Mouse (Mus musculus) gastrocnemius, postnatal 4 days (tissue): ENCODE data around the gene Nrp1. TPM values are rescaled to one million over a fixed set of nuclear protein-coding genes. Genes with fewer than 3 reads are reported as not detected.

Source experiments
- DNase-seq, 2 experiments: peaks; one replicate each; pipeline ENCODE4 v3.0.0; 2021 to 2022; ENCODE audit warnings: low spot score in 2 of 2, mixed read lengths in 2 of 2
- total RNA-seq, 2 experiments: library from RNA; stranded (reverse); gene quantifications; 2 replicates each; pipeline ENCODE4 v1.2.3; 2021

The Nrp1 gene
- total RNA-seq, 2 experiments from 2014 or later: 85.3 to 87.5 TPM

DNA sequence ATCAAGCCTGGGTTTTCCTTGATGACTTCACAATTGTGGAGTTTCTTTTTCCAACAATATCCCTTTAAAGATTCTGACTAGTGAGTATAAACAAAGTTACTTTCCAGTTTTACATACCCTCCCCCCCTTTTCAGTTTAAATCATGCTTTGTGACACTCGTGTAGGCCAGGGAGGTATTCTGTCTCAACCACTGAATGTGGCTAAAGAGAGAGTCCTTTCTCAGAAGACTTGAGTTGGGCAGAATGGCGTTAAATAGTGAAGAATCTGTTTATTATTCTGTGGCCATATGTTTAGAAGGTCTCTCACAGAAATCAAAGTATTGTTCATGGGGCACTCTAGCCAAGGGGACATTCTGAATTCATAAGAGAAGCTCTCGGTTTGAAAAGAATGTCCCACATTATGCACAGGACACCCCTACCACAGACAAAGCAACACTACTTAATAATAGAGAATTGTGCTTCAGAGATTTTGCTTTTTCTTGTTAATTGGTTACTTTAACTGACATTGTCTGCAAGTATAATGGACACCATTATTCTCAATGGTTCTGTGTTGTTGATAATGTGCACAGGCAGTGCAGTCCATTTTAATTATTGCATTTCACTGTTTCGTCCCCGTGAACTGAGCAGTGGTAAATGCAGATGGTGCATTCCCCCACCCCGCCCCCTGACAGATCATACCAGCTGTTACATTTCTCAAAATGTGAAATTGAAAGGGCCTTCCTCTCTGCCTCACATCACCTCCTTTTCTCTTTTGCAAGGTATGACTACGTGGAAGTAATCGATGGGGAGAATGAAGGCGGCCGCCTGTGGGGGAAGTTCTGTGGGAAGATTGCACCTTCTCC lies 59.8 kb downstream of the Nrp1 start:
- no peak for DNase-seq

DNA sequence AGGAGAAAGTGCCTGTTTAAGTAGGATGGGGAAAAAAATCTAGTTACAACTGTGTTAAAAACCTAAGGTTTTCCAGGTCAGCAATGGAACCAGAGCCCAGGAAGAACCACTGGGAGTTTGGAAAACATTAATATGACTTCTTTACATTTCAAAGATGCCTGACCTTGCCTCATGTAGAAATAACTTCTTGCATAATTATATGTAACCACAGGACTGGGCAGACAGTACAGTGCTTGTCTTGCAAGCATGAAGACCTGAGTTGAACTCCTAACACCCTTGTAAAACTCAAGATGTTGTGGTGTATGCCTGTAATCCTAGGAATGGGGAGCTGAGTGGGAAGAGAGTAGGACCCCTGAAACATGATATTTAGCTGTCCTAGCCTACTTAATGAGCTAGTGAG lies 61.6 kb downstream of the Nrp1 start:
- DNase-seq: no peak

GRCm38 (mm10) chr8:128420402-128420801 lies 62.0 kb downstream of the Nrp1 start:
- no peak for DNase-seq

DNA sequence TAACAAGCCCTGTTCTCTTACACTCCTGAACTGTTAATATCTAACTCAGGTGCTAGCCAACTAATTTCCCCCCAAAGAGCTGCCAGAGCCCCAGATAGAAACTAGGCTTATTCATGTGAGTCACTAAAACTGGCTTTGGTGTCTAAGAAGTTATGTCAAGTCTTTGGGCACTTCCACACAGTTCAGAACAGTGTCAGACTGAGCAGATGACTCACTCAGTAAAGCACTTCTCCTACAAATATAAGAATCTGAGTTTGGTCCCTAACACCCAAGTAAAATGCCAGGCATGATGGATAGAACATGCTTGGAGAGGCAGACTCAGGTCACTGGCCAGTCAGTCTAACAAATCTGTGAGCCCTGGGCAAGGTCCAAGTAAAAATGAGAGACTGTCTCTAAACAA lies 65.4 kb downstream of the Nrp1 start:
- DNase-seq: no peak

- DNase-seq: no peak
Measured at GRCm38 (mm10) chr8:128424626-128425333, 66.4 kb downstream of the Nrp1 start.

DNA sequence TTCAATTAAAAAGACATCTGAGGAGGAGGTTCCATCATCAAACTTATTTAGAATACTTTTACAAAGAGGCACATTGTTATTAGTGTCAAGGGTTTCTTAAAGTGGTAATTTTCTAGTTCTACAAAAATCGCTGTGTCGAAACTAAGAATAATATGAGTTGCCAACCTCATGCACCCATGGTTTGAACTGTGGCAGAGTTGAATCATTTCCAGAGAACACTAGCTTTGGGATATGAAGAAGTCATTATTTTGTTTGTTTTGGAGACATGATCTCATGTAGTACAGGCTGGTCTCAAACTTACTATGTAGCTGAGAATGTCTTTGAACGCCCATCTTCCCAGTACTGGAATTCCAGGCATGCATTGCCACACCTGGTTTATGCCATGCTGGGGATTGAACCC lies 68.7 kb downstream of the Nrp1 start:
- DNase-seq: no peak

DNA sequence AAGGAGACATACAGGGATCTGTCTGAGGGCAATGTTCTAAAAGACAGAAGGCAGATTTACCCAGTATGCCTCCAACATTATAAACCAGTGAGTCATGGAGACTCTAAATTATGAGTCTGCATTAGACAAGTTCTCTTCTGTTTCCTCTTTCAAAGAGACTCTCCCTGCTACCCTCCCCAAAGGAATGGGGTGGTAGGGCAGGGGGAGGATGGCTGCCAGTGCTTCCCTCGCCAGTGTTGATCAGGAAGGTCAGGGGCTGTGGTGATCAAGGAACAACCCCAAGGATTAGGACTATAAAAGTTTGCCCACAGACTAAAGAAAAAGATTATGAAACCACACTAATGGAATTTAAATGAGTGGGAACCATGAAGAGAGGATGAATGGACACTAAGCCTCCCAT lies 70.6 kb downstream of the Nrp1 start:
- DNase-seq: no peak

DNA sequence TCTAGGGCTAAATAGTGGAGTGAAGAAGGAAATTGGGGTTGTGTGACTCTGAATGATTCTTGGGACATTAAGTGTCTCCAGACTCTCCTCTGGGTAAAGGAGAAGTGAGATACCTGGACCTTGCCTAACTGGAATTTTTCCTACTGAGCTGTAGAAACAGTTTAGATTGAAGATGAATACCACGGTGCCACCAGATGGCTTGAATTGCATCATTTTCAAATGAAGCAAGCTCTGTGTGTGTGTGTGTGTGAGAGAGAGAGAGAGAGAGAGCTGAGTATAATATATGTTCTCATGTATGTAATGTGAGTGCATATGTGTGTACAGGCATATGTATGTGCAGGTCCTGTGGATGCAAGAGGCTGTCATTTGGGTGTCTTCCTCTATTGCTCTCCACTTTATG lies 72.7 kb downstream of the Nrp1 start:
- no peak for DNase-seq

GRCm38 (mm10) chr8:128435749-128436148 lies 77.3 kb downstream of the Nrp1 start:
- no peak for DNase-seq

DNA sequence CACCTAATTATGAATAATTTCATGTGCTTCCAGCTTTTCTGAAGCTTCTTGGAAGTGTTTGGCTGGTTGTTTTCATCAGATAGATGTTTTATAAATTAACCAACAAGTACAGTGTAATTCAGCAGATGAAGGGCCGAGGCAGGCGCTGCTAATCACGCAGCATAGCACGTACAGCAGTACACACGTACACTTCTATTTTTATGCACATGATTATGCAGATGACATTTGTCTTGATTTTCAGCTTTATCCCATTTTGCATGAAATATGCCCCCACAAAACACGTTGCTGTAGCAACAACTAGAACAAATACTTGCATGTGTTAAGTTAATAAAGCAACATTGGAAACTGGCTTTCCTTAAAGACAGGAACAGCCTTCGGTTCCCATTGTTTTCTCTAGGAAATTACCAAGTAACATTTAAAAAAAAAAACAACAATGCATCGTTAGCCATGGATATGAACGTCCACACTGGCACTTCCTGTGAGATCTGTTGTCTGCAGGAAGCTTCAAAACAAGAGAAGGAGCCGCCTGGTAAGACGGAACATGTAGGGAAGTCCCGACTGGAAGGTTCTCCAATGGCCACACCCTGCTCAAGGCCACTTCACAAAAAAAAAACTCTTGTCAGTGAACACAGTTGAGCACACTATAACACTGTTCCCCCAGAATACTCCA lies 78.9 kb downstream of the Nrp1 start:
- no peak for DNase-seq

- no peak for DNase-seq
Measured at GRCm38 (mm10) chr8:128441407-128441806, 83.0 kb downstream of the Nrp1 start.

GRCm38 (mm10) chr8:128445596-128445995 lies 87.2 kb downstream of the Nrp1 start:
- DNase-seq: no peak

GRCm38 (mm10) chr8:128446636-128447035 lies 88.2 kb downstream of the Nrp1 start:
- no peak for DNase-seq

DNA sequence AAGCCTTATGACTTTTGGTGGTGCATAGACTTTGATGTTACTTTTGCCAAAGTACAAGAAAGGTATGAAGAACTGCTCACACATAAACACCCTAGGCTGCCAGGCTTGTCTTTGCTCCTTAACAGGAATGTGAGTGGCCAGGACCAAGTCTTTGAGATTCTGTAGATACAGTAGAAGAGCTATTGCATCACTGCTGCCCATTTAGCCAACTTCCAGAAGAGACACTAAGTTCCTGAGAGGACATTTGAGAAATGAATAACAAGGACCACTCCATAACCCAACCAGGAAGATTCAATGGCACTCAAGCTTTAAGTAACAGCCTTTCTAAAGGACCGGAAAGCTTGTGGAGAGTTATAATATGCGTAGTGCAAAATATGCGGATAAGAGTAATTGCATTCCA lies 88.9 kb downstream of the Nrp1 start:
- no peak for DNase-seq

DNA sequence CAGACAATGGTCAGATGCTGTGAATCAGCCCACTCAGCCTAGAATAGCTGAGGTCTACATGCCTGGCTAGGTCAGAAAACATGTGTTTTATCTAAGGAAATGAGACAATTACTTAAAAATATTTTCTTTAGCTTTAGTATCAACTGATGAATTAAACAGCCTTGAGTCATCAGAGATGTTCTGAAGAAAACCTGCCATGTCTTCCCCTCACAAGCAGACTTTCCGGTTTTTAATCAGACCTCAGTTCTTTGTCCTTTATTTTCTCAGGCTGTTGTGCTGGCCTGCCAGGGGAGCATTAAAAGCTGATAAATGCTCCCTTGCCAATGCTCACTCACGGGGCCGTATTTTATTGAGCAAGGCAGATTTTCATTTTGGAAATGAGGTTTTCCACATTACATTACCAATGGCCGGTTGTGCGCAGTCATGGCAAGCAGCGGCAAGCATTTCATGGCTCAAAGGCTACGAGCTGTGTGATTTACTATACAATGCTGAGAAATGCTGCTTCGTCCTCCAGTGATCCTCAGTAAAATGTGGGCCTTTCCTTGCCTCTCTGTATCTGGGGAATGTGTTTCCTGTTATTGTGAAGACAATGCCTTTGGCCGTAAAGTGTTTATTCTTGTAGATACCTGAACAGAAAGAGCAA lies 92.1 kb downstream of the Nrp1 start:
- no peak for DNase-seq

DNA sequence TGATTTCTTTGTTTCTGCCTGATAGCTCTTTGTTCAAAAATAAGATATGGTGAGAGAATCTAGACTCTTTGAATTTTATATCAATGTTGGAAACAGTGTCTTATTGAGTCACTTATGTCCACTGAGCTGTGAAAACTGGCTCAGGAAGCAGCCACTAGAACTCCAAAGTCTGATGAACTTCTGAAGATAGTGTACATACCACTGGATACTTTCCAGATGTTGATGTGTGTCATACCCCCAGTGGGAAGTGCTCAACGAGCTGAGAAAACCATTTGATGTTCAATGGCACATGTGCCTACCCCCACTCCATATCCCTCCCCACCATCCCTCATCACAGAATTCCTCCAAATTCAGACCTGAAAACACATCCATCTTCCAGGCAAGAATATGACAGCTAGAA lies 92.7 kb downstream of the Nrp1 start:
- DNase-seq: no peak

DNA sequence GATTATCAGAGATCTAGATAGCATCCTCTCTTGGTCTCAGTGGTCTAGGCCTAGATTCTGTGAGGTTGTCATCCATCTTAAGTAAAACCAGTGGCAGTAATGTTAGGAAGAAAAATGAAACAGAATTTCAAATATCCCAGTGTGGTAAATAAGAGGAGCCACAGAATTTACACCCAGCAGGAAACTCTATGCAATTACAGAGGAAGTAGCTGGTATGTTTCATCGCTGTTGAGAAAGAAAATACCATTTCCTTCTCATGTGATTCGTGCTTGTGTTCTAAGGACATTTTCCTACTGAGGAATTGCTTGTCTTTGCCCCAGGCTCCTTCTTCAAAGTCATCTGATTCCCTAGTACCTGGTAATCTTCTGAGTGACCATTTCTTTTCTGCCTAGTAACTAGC lies 95.1 kb downstream of the Nrp1 start:
- DNase-seq: no peak

DNA sequence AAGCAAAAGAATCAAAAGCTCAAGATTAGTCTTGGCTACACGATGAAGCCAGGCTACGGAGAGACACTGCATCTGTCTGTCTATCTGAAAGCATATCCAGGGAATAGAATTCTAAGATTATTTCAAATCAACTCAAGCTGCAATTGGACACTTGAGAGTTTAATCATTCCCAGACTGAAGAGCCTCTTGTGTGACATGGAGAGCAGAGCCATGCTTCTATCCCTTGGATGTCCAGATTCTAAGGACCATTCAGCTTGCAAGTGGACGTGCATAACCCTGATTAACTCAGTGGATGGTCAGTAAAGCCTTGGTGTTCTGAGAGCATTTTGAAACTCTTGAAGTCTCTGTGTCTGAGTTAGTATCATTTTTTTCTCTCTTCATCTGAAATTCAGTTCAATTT lies 95.6 kb downstream of the Nrp1 start:
- no peak for DNase-seq

DNA sequence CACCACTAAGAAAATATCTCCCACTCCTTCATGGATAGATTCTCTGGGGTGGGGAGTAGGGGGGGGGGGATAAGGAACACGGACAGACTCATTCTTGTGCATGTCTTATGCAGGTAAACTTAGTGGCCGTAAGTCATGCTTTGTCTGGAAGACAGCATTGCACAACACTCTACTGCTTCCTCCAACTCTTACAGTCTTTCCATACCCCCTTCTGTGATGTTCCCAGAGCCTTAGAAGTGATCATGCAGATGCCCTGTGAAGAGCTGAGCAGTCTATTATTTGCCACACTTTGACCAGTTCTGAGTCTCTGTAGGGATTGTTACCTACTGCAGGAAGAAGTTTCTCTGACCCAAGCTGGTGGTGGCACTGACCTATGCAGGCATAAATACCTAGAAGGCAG lies 98.9 kb downstream of the Nrp1 start:
- no peak for DNase-seq

DNA sequence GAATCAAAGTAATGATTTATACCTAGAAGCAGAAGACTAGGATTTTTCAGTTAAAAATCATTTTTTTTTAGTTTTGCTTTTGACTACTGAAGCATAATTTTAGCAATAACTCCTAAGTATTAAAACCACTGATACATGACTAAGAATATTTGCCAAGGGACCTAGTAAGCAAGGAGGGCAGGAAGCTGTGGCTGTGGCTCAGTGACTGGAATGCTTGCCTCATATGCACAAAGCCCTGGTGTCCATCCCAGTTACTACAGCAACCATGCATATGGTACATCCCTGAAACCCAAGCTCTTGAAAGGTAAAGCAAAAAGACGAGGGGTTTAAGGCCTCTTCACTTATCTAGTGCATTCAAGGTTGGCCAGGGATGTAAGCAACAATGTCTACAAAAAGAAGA lies 101.3 kb downstream of the Nrp1 start:
- DNase-seq: no peak

DNA sequence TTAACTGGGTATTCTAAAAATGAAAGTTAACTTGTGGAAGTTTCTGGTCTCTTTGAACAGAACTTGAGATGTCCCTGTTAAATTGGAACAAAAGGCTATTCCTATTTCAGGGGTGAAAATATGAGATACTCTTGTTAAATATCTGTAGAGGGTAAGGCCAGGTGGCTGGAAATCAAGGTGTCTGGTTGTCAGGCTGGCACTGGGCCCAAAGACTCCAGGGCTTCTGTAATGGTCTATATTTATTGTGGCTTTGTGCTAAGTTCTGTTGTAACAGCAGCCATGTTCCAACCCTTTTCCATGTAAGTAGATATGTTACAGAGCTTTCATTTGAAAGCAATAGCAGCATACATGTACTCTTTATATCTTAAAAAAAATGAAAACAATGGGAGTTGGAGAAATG lies 103.3 kb downstream of the Nrp1 start:
- DNase-seq: no peak

GRCm38 (mm10) chr8:128463162-128463561 lies 104.8 kb downstream of the Nrp1 start:
- DNase-seq: no peak
